Mouse (Mus musculus) lung, embryonic 16.5 days (tissue): ENCODE measurements around the gene 1700001O22Rik. TPM values are rescaled to one million over a fixed set of nuclear protein-coding genes. Genes with fewer than 3 reads are reported as not detected.

Source experiments
- ATAC-seq: fragments of 200-750 bp; cut with Nextera tagmentation; 2 replicates; pipeline ENCODE4 v1.8.0; 2017; ENCODE audit warnings: low read depth, mild to moderate bottlenecking, moderate library complexity
- H3K27ac ChIP-seq: fragments of 300-500 bp; sonication (generic); 2 replicates; pipeline ENCODE4 v1.5.1; 2014; ENCODE audit warnings: mild to moderate bottlenecking, control low read depth, low read length
- H3K27me3 ChIP-seq: fragments of 300-500 bp; sonication (generic); 2 replicates; pipeline ENCODE4 v1.6.1; 2014; ENCODE audit warnings: low read depth, low read length, mixed read lengths; ENCODE audit not compliant: control insufficient read depth, insufficient read depth
- H3K36me3 ChIP-seq: fragments of 300-500 bp; sonication (generic); 2 replicates; pipeline ENCODE4 v1.6.1; 2014; ENCODE audit warnings: low read length; ENCODE audit not compliant: control insufficient read depth, insufficient read depth
- H3K4me1 ChIP-seq: fragments of 300-500 bp; sonication (generic); replicated peaks from 2 replicates; pipeline ENCODE4 v1.6.1; 2014; ENCODE audit warnings: low read length, mixed read lengths; ENCODE audit not compliant: control insufficient read depth, insufficient read depth
- H3K4me2 ChIP-seq: fragments of 300-500 bp; sonication (generic); 2 replicates; pipeline ENCODE4 v1.6.1; 2014; ENCODE audit warnings: low read depth, low read length, control low read depth
- H3K4me3 ChIP-seq: fragments of 300-500 bp; sonication (generic); 2 replicates; pipeline ENCODE4 v1.5.1; 2014; ENCODE audit warnings: mild to moderate bottlenecking, low read length, control low read depth
- H3K9ac ChIP-seq: fragments of 300-500 bp; sonication (generic); 2 replicates; pipeline ENCODE4 v1.6.1; 2014; ENCODE audit warnings: low read length, control low read depth
- H3K9me3 ChIP-seq: fragments of 300-500 bp; sonication (generic); 2 replicates; pipeline ENCODE4 v1.6.1; 2016; ENCODE audit warnings: low read length; ENCODE audit not compliant: control insufficient read depth
- WGBS: fragments of 180-500 bp; shearing (Covaris S2); extraction: QIAGEN DNeasy Blood & Tissue Kit; methylation state at CpG from one replicate; pipeline ENCODE4 v1.1.7; 2014; 5-methylcytosine and 5-hydroxymethylcytosine counted together
- polyA plus RNA-seq: library from polyadenylated mRNA; unstranded; fragments of >200 nt; fragmentation: Nextera tagmentation; extraction: Ambion mirVana; gene quantifications from 2 replicates; pipeline ENCODE4 v1.2.1, GENCODE M21; 2015

The 1700001O22Rik gene
- polyA plus RNA-seq, 1 experiment from 2014 or later: 4.2 TPM

DNA sequence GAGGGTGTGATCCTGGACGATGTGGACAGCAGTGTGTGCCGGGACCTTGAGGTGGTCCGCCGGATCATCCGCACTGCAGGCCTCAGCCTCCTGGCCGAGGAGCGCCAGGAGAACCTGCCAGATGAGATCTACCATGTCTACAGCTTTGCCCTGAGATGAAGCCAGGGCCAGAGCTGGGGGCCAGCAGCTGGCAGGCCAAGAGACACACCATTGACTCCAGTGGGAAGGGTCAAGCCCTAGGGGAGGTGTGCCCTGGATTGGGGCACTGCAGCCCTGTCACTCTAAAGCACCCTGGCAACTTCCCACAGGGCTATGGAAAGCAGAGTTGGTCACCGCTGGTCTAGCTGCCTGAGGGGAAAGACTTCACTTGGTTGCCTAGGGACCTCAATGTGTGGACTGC, 19.0 kb upstream of the 1700001O22Rik start:
- H3K9ac ChIP-seq: no peak overlapping the region
- H3K27me3 ChIP-seq: no peaks in the 10 kb centered on the region
- no peak overlapping the region for H3K4me3 ChIP-seq
- peak overlapping the region; percentile 1 for H3K27ac ChIP-seq
- no peaks in the 10 kb centered on the region for H3K9me3 ChIP-seq
- ATAC-seq: no peak
- H3K4me2 ChIP-seq: no peak overlapping the region
- peaks cover 46% of the 10 kb centered on the region for H3K36me3 ChIP-seq
- H3K4me1 ChIP-seq: peaks cover 11% of the 10 kb centered on the region
- 85% methylated on average over 8 of the region's 8 CpGs for WGBS

DNA sequence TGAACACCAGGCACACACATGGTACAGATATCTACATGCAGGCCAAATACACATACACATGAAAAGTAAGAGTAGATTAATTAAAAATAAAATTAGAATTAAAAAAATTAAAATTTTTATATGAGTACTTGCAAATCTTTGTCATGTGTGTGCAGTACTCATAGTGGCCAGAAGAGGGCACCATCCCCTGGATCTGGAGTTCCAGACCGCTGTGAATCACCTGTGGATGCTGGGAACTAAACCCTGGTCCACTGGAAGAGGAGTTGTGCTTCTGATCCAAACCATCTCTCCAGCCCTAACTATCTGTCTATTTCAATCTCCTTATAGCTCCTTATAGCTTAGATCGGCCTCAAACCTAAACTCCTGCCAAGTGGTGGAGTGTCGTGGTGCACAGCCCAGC, 17.6 kb upstream of the 1700001O22Rik start:
- Histone ChIP-seq H3K9ac (no peak overlapping the region), H3K4me2 (no peak overlapping the region), H3K4me3 (no peak overlapping the region), H3K27me3 (no peaks in the 10 kb centered on the region), H3K9me3 (no peaks in the 10 kb centered on the region), H3K36me3 (peaks cover 52% of the 10 kb centered on the region), H3K27ac (no peak overlapping the region), H3K4me1 (peaks cover 4% of the 10 kb centered on the region; the same call in 1 of the 2 replicates)
- ATAC-seq: no peak
- WGBS: 80% methylated on average over 3 of the region's 3 CpGs

DNA sequence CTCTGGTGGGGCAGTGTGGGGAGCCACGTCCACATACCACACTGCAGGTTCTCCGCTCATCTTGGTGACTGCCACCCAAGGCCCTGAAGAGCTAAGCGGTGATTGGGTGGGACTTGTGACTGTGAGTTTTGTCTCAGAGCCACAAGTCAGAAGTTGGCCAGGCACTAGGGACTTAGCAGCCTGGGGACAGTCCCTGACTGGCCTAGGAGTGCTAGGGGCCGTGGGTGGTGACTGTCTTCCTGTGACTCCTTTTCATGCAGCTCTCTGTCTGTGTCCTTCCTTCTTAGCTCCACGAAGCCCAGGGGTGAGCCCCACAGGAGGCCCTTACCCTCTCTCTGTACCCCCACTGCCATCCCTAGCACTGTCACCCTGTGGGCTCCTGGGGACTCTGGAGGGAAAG, 16.4 kb upstream of the 1700001O22Rik start:
- no peaks in the 10 kb centered on the region for H3K27me3 ChIP-seq
- H3K4me2 ChIP-seq: no peak overlapping the region
- peaks cover 44% of the 10 kb centered on the region for H3K36me3 ChIP-seq
- no peak overlapping the region for H3K4me3 ChIP-seq
- 95% methylated on average over 5 of the region's 5 CpGs for WGBS
- H3K9ac ChIP-seq: no peak overlapping the region
- no peaks in the 10 kb centered on the region for H3K9me3 ChIP-seq
- H3K27ac ChIP-seq: no peak overlapping the region
- peaks cover 4% of the 10 kb centered on the region; the same call in 1 of the 2 replicates for H3K4me1 ChIP-seq
- ATAC-seq: no peak

DNA sequence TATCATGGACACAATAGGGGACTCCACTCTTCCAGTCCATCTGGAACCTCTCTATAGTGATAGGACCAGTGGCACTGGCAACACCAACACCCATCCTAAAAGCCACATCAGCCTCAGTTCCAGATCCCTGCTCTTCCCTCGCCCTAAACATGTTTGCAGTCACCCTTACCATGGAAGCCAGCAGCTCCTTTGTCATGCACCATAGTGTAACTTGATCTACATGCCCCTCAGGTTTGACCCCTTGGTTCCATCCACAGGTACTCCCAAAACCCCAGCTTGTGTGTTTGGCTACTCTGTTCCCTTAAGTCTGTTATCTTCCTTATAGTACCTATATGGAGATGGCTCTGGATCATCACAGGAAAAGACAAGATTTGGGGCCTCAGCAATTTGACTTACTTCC, 12.9 kb upstream of the 1700001O22Rik start:
- ATAC-seq: no peak
- WGBS: 81% methylated on average over 1 of the region's 1 CpGs
- no peaks in the 10 kb centered on the region for H3K27me3 ChIP-seq
- no peak overlapping the region for H3K27ac ChIP-seq
- no peak overlapping the region for H3K9ac ChIP-seq
- no peaks in the 10 kb centered on the region for H3K4me1 ChIP-seq
- H3K4me3 ChIP-seq: no peak overlapping the region
- H3K36me3 ChIP-seq: peaks cover 27% of the 10 kb centered on the region
- H3K4me2 ChIP-seq: no peak overlapping the region
- no peaks in the 10 kb centered on the region for H3K9me3 ChIP-seq

DNA sequence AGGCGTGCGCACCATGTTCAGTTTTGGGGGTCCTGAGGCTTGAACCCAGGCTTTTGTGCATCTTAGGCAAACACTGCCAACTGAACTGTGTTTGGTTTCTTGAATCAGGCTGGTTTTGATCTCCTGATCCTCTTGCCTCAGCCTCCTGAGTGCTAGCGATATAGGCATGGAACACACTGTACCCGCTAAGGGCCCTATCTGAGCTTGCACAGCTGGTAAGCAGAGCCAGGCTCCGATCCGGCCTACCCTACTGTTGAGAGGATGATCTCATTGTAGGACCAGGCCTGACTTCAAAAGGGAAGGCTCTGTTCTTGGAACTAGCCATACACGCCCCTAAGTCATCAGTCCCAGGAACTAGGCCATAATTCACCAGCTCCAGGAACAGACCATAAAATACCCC, 7.1 kb upstream of the 1700001O22Rik start:
- Histone ChIP-seq H3K4me1 (peaks cover 15% of the 10 kb centered on the region), H3K9ac (no peak overlapping the region), H3K27me3 (no peaks in the 10 kb centered on the region), H3K4me3 (no peak overlapping the region), H3K27ac (no peak overlapping the region), H3K9me3 (no peaks in the 10 kb centered on the region), H3K36me3 (peaks cover 7% of the 10 kb centered on the region), H3K4me2 (no peak overlapping the region)
- no peak for ATAC-seq
- WGBS: 82% methylated on average over 7 of the region's 7 CpGs

DNA sequence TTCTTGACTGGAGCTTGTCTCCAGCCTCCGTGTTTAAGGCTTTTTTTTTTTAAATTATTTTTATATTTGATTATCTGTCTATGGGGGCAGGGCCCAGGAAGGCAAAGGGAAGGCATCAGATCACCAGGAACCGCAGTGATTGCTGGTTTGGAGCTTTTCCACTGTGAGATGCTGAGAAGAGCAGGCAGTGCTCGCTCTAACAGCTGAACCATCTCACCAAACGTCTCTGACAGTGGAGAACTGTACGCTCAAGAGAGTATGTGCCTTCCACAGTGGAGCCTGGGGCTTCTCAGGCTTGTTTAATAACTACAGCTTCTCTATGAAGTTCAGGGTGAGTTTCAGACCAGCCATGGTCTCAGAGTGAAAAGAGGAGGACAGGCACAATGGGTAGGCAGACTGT, 6.0 kb upstream of the 1700001O22Rik start:
- Histone ChIP-seq H3K4me1 (peaks cover 15% of the 10 kb centered on the region), H3K4me2 (peak overlapping the region; percentile 21), H3K36me3 (peaks cover 7% of the 10 kb centered on the region), H3K9ac (0 out of 2 replicates have a peak overlapping the region, but pooled peaks have one; percentile 3), H3K9me3 (no peaks in the 10 kb centered on the region), H3K27me3 (no peaks in the 10 kb centered on the region), H3K27ac (no peak overlapping the region), H3K4me3 (peak overlapping the region; percentile 5; the same call in 1 of the 2 replicates)
- ATAC-seq: no peak
- WGBS: 49% methylated on average over 5 of the region's 5 CpGs

DNA sequence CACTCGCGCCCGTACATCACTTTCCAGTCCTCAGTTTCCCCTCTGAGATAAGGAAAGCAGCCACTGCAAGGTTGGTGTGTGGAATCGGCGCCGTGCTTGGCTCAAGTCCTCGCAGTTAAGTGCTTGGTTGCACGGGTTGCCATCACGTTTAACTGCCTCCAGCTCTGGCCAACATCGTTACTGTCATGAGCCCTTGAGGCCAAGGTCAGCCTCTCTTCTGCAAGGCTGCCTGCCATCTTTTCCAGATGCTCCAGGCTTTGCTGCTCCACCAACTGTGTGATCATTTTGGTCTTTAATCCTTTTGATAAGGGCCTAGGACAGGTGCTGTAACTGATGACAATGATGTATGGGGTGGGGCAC, 4.8 kb upstream of the 1700001O22Rik start:
- Histone ChIP-seq H3K4me1 (peaks cover 15% of the 10 kb centered on the region), H3K36me3 (peaks cover 4% of the 10 kb centered on the region), H3K9me3 (no peaks in the 10 kb centered on the region), H3K27ac (peak overlapping the region; percentile 80), H3K27me3 (no peaks in the 10 kb centered on the region), H3K4me2 (peak overlapping the region; percentile 95), H3K4me3 (peak overlapping the region; percentile 94), H3K9ac (peak overlapping the region; percentile 92)
- no peak for ATAC-seq
- WGBS: under 1% methylated on average over 10 of the region's 10 CpGs

DNA sequence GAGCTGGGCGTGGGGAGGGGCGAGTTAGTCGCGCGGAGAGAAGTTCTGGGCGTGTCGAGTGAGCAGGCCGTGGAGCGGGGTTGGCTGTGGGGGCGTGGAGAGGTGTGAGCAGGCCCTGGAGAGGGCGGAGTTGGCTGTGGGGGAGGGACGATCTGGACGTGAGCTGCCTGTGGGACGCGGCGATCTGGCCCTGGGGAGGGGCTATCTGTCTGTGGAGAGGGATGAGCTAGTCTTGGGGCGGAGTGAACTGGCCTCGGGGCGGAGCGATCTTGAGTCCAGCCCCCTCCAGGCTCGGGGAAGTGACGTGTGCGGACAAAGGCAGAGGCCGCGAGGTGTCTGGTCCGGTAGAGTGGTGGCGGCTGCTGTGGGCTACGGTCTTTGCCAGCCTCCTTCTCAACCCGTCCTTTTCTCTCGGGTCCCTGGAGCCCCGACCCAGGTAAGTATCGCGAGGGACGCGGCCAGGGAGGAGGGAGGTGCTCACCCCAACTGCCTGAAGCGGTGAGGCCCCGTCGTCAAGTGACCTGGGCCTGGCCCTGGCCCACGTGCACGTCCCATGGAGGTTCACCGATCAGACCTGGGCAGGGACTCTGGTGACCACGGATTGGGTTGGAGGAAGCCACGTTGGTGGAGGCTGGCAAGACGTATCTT, 4.3 kb upstream of the 1700001O22Rik start, which contains the start of gene Ntmt1:
Gene Ntmt1 (plus strand): TSS at position 179 of the 648 bp plus-strand sequence.
- Histone ChIP-seq H3K36me3 (no peaks in the 10 kb centered on the region; the same call in none of the 2 replicates), H3K9ac (peak within 1 kb of the TSS; percentile 92), H3K4me1 (peaks cover 15% of the 10 kb centered on the region), H3K4me2 (peak within 1 kb of the TSS; percentile 95), H3K27me3 (no peaks in the 10 kb centered on the region), H3K27ac (peak within 1 kb of the TSS; percentile 80), H3K9me3 (no peaks in the 10 kb centered on the region), H3K4me3 (peak within 1 kb of the TSS; percentile 94)
- peak; percentile 99 for ATAC-seq
- under 1% methylated on average over 43 of the region's 44 CpGs for WGBS

DNA sequence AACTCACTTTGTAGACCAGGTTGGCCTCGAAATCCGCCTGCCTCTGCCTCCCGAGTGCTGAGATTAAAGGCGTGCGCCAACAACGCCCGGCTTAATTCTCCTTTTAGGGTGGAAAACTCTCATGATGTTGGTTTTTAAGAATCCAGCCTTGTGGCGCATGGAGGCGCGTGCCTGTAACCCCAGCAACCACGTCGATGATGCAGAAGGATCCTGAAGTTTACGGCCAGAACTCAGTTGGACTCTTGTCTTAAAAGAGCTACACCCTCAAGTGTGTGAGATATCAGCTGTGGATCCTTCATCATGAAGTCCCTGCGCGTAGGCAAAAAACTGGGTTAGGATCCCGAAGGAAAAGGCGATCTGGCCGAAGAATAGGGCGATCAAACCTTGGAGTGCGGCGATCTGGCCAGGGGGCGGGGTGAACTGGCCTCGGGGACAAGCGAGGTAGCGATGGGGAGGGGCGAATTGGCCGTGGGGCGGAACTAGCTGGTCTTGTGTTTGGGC, 3.7 kb upstream of the 1700001O22Rik start:
- peak; percentile 24; the same call in 1 of the 2 replicates for ATAC-seq
- H3K27me3 ChIP-seq: no peaks in the 10 kb centered on the region
- H3K36me3 ChIP-seq: no peaks in the 10 kb centered on the region; the same call in 1 of the 2 replicates
- peak overlapping the region; percentile 95 for H3K4me2 ChIP-seq
- H3K4me3 ChIP-seq: peak overlapping the region; percentile 94
- peaks cover 15% of the 10 kb centered on the region for H3K4me1 ChIP-seq
- H3K9me3 ChIP-seq: no peaks in the 10 kb centered on the region
- H3K27ac ChIP-seq: peak overlapping the region; percentile 45
- H3K9ac ChIP-seq: peak overlapping the region; percentile 69
- 6% methylated on average over 28 of the region's 28 CpGs for WGBS
